Mouse (Mus musculus) G1E (cell line): ENCODE measurements around the gene Scgb2a2. TPM values are rescaled to one million over a fixed set of nuclear protein-coding genes. Genes with fewer than 3 reads are reported as not detected.
"Not testable (repeated sequence)": the region's sequence is repeated elsewhere in the genome, so short reads cannot be mapped to it uniquely, and the experiment has no call there.

ENCODE experiments used
- ATAC-seq: 2 replicates; pipeline ENCODE4 v1.8.0; 2016; ENCODE audit warnings: mild to moderate bottlenecking; ENCODE audit not compliant: insufficient number of reproducible peaks, poor library complexity, low FRiP score, severe bottlenecking; ENCODE audit errors: extremely low read depth
- DNase-seq: peaks from one replicate; pipeline ENCODE4 v3.0.0; 2012; ENCODE audit warnings: low spot score
- H3K27me3 ChIP-seq: 2 replicates; pipeline ENCODE4 v1.6.1; 2012; ENCODE audit warnings: mild to moderate bottlenecking, low read length, inconsistent platforms; ENCODE audit not compliant: insufficient read depth
- H3K36me3 ChIP-seq: replicated peaks from 2 replicates; pipeline ENCODE3; 2012; ENCODE audit warnings: mild to moderate bottlenecking, inconsistent platforms
- H3K4me1 ChIP-seq: 2 replicates; pipeline ENCODE4 v1.6.1; 2012; ENCODE audit warnings: low read depth, low read length, inconsistent platforms, mixed read lengths; ENCODE audit not compliant: insufficient read depth
- H3K4me3 ChIP-seq: 2 replicates; pipeline ENCODE4 v1.5.1; 2012; ENCODE audit warnings: low read depth, mild to moderate bottlenecking, inconsistent platforms, low read length, moderate library complexity, mixed read lengths
- H3K9me3 ChIP-seq: replicated peaks from 2 replicates; pipeline ENCODE4 v1.6.1; 2012; ENCODE audit warnings: inconsistent platforms
- CTCF ChIP-seq: IDR thresholded peaks from 2 replicates; pipeline ENCODE4 v1.5.1; 2012; ENCODE audit warnings: low read depth, low read length, inconsistent platforms, mixed read lengths
- GATA1 ChIP-seq: IDR thresholded peaks from 2 replicates; pipeline ENCODE4 v1.6.1; 2012; ENCODE audit warnings: borderline replicate concordance, low read length, inconsistent platforms, mixed read lengths
- GATA2 ChIP-seq: IDR thresholded peaks from 2 replicates; pipeline ENCODE4 v1.6.1; 2012; ENCODE audit warnings: low read depth, low read length, inconsistent platforms, borderline replicate concordance
- POLR2AphosphoS5 ChIP-seq: IDR thresholded peaks from 2 replicates; pipeline ENCODE4 v1.6.1; 2012; ENCODE audit warnings: low read depth, low read length, inconsistent platforms; ENCODE audit not compliant: insufficient replicate concordance
- TAL1 ChIP-seq: conservative IDR thresholded peaks from 2 replicates; pipeline ENCODE4 v1.6.1; 2012; ENCODE audit warnings: low read depth, low read length, inconsistent platforms, mixed read lengths
- polyA plus RNA-seq: library from polyadenylated mRNA; stranded (reverse); fragments of >175 nt; gene quantifications from 2 replicates; pipeline ENCODE4 v1.2.3, GENCODE M21; 2012
- total RNA-seq, 2 experiments: library from RNA; stranded (forward) in 1 of 2; stranded (reverse) in 1 of 2; fragments of 200-1000 nt in 1 of 2; fragments of >200 nt in 1 of 2; fragmentation: Nextera tagmentation in 1 of 2; gene quantifications; 2 replicates each; pipeline ENCODE4 v1.2.3; 2014 to 2017

Scgb2a2 gene
- total and polyA plus RNA-seq, 3 experiments = not detected

DNA sequence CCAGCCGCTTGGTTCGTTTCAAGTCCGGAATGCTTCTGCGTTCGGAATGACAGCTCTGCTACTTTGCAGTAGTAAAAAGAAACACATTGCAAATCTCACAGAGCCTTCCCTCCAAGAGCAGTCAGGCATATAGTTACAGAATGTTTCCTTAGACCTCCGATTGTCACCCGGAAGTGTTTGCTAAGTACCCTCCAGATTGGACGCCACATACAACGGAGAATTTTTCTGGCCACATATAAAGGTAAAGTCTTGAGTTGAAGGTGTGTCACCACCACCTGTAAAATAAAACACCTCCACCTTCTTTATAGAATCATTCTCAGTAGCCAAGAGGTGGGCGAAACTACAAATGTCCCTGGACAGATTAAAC lies 52.4 kb downstream of the Scgb2a2 start:
- Histone ChIP-seq H3K4me3 (peak overlapping the region; percentile 93), H3K9me3 (no peaks in the 10 kb centered on the region), H3K27me3 (no peaks in the 10 kb centered on the region), H3K36me3 (peaks cover 33% of the 10 kb centered on the region), H3K4me1 (peaks cover 46% of the 10 kb centered on the region)
- ATAC-seq (peak; percentile 5; the same call in 1 of the 2 replicates), DNase-seq (no peak)
- TF ChIP-seq GATA1 = no peak
- no peak for TF ChIP-seq CTCF
- TF ChIP-seq GATA2 = no peak
- no peak for TF ChIP-seq TAL1
- no peak for TF ChIP-seq POLR2AphosphoS5

DNA sequence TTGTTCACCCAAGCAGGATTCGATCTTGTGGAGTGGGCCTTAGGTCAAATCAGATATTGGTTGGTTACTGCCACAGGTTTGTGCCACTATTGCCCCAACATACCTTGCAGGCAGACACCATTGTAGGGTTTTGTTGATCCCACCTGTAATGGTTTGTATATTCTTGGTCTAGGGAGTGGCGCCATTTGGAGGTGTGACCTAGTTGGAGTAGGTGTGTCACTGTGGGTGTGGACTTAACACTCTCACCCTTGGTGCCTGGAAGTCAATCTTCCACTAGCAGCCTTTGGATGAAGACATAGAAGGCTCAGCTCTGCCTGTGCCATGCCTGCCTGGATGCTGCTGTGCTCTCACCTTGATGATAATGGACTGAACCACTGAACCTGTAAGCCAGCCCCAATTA lies 53.3 kb downstream of the Scgb2a2 start:
- not testable (repeated sequence) for H3K27me3 ChIP-seq, H3K4me3 ChIP-seq, DNase-seq, ATAC-seq, H3K9me3 ChIP-seq
- H3K4me1 ChIP-seq = peaks cover 37% of the 10 kb centered on the region
- peaks cover 24% of the 10 kb centered on the region for H3K36me3 ChIP-seq

Other genes starting within 250 kb of the Scgb2a2 start
- gene Incenp, start 52.0 kb downstream of the Scgb2a2 start, total RNA-seq (2014; fragmentation: Nextera tagmentation) = 125 and 160 TPM in 2 replicates
- 73.2 and 83.8 TPM in 2 replicates for gene Incenp, start 52.0 kb downstream of the Scgb2a2 start, total RNA-seq (2017)
- 187 and 221 TPM in 2 replicates for gene Incenp, start 52.0 kb downstream of the Scgb2a2 start, polyA plus RNA-seq
- gene Fth1, start 133.0 kb downstream of the Scgb2a2 start, total RNA-seq (2014; fragmentation: Nextera tagmentation) = 2,660 and 2,681 TPM in 2 replicates
- gene Fth1, start 133.0 kb downstream of the Scgb2a2 start, total RNA-seq (2017) = 936 and 1,016 TPM in 2 replicates
- gene Fth1, start 133.0 kb downstream of the Scgb2a2 start, polyA plus RNA-seq = 28,412 and 34,236 TPM in 2 replicates
- not detected in 2 replicates for gene Best1, start 154.1 kb downstream of the Scgb2a2 start, total RNA-seq (2014; fragmentation: Nextera tagmentation)
- gene Best1, start 154.1 kb downstream of the Scgb2a2 start, total RNA-seq (2017) = 0.22 TPM in 1 of 2 replicates, not detected in the other
- 0.03 TPM in 1 of 2 replicates, not detected in the other for gene Best1, start 154.1 kb downstream of the Scgb2a2 start, polyA plus RNA-seq
- gene Rab3il1, start 154.1 kb downstream of the Scgb2a2 start, total RNA-seq (2014; fragmentation: Nextera tagmentation) = 4.7 and 25.4 TPM in 2 replicates
- gene Rab3il1, start 154.1 kb downstream of the Scgb2a2 start, total RNA-seq (2017) = 2.7 and 3.1 TPM in 2 replicates
- 4.0 and 4.2 TPM in 2 replicates for gene Rab3il1, start 154.1 kb downstream of the Scgb2a2 start, polyA plus RNA-seq
- gene Fads3, start 194.0 kb downstream of the Scgb2a2 start, total RNA-seq (2014; fragmentation: Nextera tagmentation) = 32.8 and 41.8 TPM in 2 replicates
- 17.0 and 20.1 TPM in 2 replicates for gene Fads3, start 194.0 kb downstream of the Scgb2a2 start, total RNA-seq (2017)
- gene Fads3, start 194.0 kb downstream of the Scgb2a2 start, polyA plus RNA-seq = 46.6 and 48.8 TPM in 2 replicates